Mouse (Mus musculus) olfactory bulb, adult 2 months (tissue): Measurements from ENCODE around the gene Eif4a1.

Source experiments
- CTCF ChIP-seq: fragments of 200-500 bp; IDR thresholded peaks from 2 replicates; pipeline ENCODE4 v1.5.1; 2012; ENCODE audit warnings: low read depth, mild to moderate bottlenecking, low read length, moderate library complexity; ENCODE audit not compliant: insufficient read depth
- POLR2A ChIP-seq: fragments of 200-500 bp; IDR thresholded peaks from 2 replicates; pipeline ENCODE4 v1.6.1; 2012; ENCODE audit warnings: mild to moderate bottlenecking, low read depth, low read length, moderate library complexity; ENCODE audit not compliant: insufficient read depth

GRCm38 (mm10) chr11:69666665-69667005 is 5.6 kb downstream of the Eif4a1 start:
- TF ChIP-seq CTCF (no peak), POLR2A (no peak)
